Mouse (Mus musculus) olfactory bulb, adult 2 months (tissue): ENCODE data around the gene Arhgap22.

Source experiments
- CTCF ChIP-seq: fragments of 200-500 bp; IDR thresholded peaks from 2 replicates; pipeline ENCODE4 v1.5.1; 2012; ENCODE audit warnings: low read depth, mild to moderate bottlenecking, low read length, moderate library complexity; ENCODE audit not compliant: insufficient read depth
- POLR2A ChIP-seq: fragments of 200-500 bp; IDR thresholded peaks from 2 replicates; pipeline ENCODE4 v1.6.1; 2012; ENCODE audit warnings: mild to moderate bottlenecking, low read depth, low read length, moderate library complexity; ENCODE audit not compliant: insufficient read depth

DNA sequence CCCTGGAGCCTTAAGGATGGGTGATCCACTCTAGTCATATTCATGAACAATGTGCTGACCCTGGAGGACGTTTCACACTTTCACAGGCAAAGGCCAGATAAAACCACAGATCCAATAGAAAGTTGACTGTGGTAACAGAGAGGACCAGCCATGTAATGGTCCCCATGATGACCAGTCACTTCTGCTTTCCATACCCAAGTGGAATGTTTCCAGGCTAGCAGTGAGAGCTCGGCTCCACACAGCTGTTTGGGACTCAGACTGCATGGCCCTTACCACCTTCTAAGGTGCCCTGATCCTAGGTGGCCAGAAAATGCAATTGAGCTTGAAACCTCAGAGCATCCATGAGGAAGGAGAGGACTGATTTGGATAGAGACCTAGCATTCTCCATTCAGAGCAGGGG is 31.1 kb downstream of the Arhgap22 start:
- no peak for TF ChIP-seq CTCF
- no peak for TF ChIP-seq POLR2A
